Mouse (Mus musculus) heart, adult 2 months (tissue): Measurements from ENCODE around the gene Srrm3.

ENCODE experiments used
- CTCF ChIP-seq: fragments of 200-600 bp; IDR thresholded peaks from 2 replicates; pipeline ENCODE4 v1.8.1; 2022; ENCODE audit warnings: antibody characterized with exemption, mild to moderate bottlenecking, moderate library complexity
- EP300 ChIP-seq: fragments of 200-500 bp; IDR thresholded peaks from 2 replicates; pipeline ENCODE4 v1.6.1; 2011; ENCODE audit warnings: low read depth, low read length, control low read depth; ENCODE audit not compliant: insufficient read depth

DNA sequence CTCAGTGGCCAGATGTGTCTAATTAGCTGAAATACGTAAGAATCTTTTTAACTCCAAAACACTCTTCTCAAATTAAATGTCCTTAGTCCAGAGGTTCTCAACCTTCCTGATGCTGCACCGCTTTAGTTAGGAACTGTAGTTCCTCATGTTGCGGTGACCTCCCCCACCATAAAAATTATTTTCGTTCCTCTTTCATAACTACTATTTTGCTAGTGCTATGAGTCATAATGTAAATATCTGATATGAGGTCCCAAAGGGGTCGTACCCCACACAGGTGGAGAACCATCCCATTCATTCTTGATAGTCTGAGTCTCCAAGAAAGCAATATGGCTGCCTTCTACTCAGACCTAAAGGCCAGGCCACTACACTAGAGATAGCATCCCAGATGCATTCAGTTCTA, 63.8 kb downstream of the Srrm3 start:
- TF ChIP-seq CTCF (no peak), EP300 (no peak)
